Mouse (Mus musculus) spleen, adult 2 months (tissue): ENCODE measurements around the gene D10Wsu102e.

Source experiments
- CTCF ChIP-seq: fragments of 200-500 bp; IDR thresholded peaks from 2 replicates; pipeline ENCODE4 v1.5.1; 2011; ENCODE audit warnings: mild to moderate bottlenecking, inconsistent platforms; ENCODE audit not compliant: insufficient read depth, insufficient read length, insufficient replicate concordance; ENCODE audit errors: extremely low read depth
- POLR2A ChIP-seq: fragments of 200-500 bp; IDR thresholded peaks from 2 replicates; pipeline ENCODE4 v1.6.1; 2011; ENCODE audit warnings: low read depth, low read length, inconsistent platforms

GRCm38 (mm10) chr10:83330336-83330735 is 29.7 kb upstream of the D10Wsu102e start:
- TF ChIP-seq CTCF (no peak), POLR2A (no peak)
